Mouse (Mus musculus) erythroblast, embryonic 14.5 days (primary cell): ENCODE data around the gene Frmd4b.

Experiments
- GATA1 ChIP-seq: IDR thresholded peaks from 2 replicates; pipeline ENCODE4 v1.6.1; 2012; ENCODE audit warnings: low read length, inconsistent platforms, mixed read lengths
- TAL1 ChIP-seq: IDR thresholded peaks from 3 replicates; pipeline ENCODE4 v1.6.1; 2012; ENCODE audit warnings: low read length, inconsistent platforms, mixed read lengths

DNA sequence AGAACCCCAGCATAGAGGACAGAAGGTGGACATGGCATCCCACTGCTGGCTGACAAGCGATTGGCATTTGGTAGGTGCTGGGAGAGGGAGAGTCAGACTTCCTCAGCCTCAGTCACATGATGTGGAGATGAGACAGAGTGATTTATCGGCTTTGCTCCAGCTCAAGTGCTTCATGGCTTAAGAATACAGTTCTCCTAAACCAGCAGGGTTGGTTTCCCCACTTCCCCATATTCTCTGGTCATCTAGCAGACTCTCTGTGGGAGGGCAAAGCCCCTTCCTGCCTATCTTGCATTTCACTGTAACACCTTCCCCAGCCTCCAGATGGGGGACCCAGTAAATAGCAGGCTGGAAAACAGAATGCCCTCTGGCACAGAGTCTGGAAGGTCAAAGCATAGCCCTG is 160.1 kb downstream of the Frmd4b start:
- TF ChIP-seq TAL1 (no peak), GATA1 (no peak)
